Mouse (Mus musculus): Measurements from ENCODE around the gene Fam78b. TPM values are rescaled to one million over a fixed set of nuclear protein-coding genes. Genes with fewer than 3 reads are reported as not detected.

Gene Fam78b
- polyA plus RNA-seq, 1 experiment: 21.7 TPM

DNA sequence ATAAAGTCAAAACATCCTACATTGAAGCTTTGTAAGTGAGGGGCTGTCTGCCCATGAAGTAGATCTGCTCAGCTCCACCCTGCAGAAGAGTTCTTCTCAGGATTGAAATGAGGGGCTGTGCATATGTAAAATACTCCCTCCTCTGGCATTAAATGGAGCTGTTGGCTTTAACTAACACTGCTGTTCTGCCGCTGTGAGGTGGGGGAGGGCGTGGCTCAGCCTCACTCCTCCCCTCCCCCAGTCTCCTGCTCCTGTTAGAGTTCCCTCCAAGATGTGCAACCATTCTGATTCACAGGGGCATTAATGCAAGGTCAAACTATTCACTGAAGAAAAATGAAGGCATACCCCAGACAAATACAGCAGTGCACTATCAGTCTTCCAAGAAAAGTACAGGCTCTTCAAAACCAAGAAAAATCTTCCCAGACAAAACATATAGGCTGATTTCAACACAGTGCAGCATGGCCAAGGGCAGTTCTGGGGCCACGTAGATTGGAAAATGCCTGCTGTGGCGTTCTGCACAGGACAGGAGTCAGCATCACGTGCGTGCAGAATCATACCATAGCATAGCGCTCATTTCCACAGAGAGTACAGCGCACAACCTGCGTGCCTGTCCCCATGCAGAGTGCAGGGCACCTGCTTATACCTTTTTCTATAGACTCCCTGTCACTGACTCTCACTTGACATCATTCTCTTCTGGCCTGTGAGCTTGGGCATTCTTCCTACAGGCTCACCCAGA lies 58.5 kb downstream of the Fam78b start:
- TF ChIP-seq CTCF (IDR thresholded peaks at IDR 0.05; ENCODE audit: extremely low read depth, insufficient read depth, low read length) (no peak), POLR2A (IDR thresholded peaks at IDR 0.05; ENCODE audit: extremely low read depth, insufficient read depth, low read length) (no peak)
- Histone ChIP-seq H3K27ac (ENCODE audit: insufficient read depth, low read length) (no peak overlapping the region), H3K4me3 (ENCODE audit: insufficient read depth, low read length) (no peak overlapping the region), H3K4me1 (ENCODE audit: control insufficient read depth, insufficient read depth, low read length) (peaks cover 6% of the 10 kb centered on the region; the same call in 1 of the 2 replicates)

DNA sequence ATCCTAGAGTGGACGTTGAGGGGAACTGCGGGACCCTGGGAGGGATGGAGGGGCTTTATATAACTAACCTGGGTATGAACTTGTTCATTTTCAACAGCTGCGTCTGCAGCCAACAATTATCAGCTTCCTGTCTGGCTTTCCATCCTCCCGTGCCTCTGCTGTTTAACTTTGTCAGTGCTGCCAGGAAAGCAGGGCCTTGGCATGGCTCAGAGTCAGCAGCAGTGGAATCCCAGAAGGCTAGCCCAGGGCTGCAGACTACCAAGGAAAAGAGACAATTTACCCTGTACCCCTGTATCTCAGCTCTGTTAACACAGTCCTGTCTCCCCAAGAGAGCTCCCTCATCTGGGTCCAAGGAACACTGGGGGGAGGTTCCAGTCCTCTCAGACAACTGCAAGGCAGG lies 62.8 kb downstream of the Fam78b start:
- no peak overlapping the region for H3K27ac ChIP-seq (ENCODE audit: insufficient read depth, low read length)
- TF ChIP-seq POLR2A (IDR thresholded peaks at IDR 0.05; ENCODE audit: extremely low read depth, insufficient read depth, low read length) (no peak), CTCF (IDR thresholded peaks at IDR 0.05; ENCODE audit: extremely low read depth, insufficient read depth, low read length) (no peak)
- no peak overlapping the region for H3K4me3 ChIP-seq (ENCODE audit: insufficient read depth, low read length)
- peaks cover 6% of the 10 kb centered on the region; the same call in 1 of the 2 replicates for H3K4me1 ChIP-seq (ENCODE audit: control insufficient read depth, insufficient read depth, low read length)

DNA sequence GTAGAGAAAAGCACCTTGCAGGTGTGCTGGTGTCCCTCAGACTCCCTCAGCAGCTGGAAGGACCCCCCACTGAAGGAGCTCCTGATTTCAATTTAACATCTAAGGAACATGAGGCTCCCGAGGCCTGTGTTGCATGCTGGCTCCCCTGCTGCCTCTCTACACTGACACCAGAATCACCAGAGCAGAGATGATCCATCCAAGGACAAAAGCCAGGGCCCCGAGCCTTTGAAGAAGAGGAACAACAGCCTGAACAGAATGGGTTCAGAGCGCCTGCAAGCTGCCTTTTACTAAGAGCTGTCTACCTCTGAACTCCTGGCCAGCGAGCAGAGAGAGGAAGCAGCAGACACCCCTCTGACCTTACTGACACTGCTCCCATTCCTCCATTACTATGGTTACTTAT lies 64.3 kb downstream of the Fam78b start:
- Histone ChIP-seq H3K27ac (ENCODE audit: insufficient read depth, low read length) (no peak overlapping the region), H3K4me3 (ENCODE audit: insufficient read depth, low read length) (no peak overlapping the region), H3K4me1 (ENCODE audit: control insufficient read depth, insufficient read depth, low read length) (peaks cover 11% of the 10 kb centered on the region; the same call in 1 of the 2 replicates)
- no peak for TF ChIP-seq POLR2A (IDR thresholded peaks at IDR 0.05; ENCODE audit: extremely low read depth, insufficient read depth, low read length)
- TF ChIP-seq CTCF (IDR thresholded peaks at IDR 0.05; ENCODE audit: extremely low read depth, insufficient read depth, low read length): no peak

DNA sequence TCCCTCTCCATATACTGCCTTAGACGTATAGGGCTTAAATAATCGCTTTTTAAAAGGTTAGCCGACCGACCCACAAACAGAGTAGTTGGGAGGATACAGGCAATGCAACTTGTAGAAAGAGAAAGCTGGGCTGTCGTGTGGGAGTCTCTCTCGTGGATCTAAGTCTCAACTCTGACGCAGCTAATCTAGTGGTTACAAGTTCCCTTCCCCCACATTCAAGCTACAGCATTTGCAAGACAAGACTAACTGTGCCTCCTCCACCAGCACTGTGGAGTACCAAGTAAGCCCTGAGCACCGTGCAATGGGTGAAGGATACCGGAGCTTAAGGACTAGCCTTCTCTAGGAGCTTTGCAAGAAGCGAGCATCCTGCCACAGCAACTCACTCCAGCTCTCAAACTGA lies 64.8 kb downstream of the Fam78b start:
- H3K4me3 ChIP-seq (ENCODE audit: insufficient read depth, low read length): no peak overlapping the region
- H3K27ac ChIP-seq (ENCODE audit: insufficient read depth, low read length): no peak overlapping the region
- peaks cover 11% of the 10 kb centered on the region; the same call in 1 of the 2 replicates for H3K4me1 ChIP-seq (ENCODE audit: control insufficient read depth, insufficient read depth, low read length)
- TF ChIP-seq CTCF (IDR thresholded peaks at IDR 0.05; ENCODE audit: extremely low read depth, insufficient read depth, low read length) (no peak), POLR2A (IDR thresholded peaks at IDR 0.05; ENCODE audit: extremely low read depth, insufficient read depth, low read length) (no peak)

DNA sequence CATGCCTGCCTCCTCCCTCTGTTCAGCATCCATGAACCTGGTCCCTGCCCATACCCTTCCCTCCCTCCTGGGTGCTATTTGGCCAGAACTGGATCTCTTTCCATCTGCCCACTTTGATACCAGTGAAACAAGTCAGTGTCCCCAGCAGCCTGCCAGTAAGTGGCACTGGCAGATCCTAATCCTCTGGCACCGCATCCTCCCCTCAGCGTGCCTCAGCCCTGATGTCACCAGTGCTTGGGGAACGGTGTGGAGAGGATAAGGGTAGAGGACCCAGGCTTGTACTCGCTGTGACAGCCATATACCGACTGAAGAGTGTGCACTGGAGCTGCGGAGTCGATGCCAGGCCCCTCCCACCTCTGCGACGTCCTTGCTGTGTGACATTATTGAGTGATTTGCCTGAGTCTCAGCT lies 65.7 kb downstream of the Fam78b start:
- Histone ChIP-seq H3K4me3 (ENCODE audit: insufficient read depth, low read length) (no peak overlapping the region), H3K27ac (ENCODE audit: insufficient read depth, low read length) (no peak overlapping the region), H3K4me1 (ENCODE audit: control insufficient read depth, insufficient read depth, low read length) (peaks cover 11% of the 10 kb centered on the region; the same call in 1 of the 2 replicates)
- no peak for TF ChIP-seq POLR2A (IDR thresholded peaks at IDR 0.05; ENCODE audit: extremely low read depth, insufficient read depth, low read length)
- TF ChIP-seq CTCF (IDR thresholded peaks at IDR 0.05; ENCODE audit: extremely low read depth, insufficient read depth, low read length): no peak

DNA sequence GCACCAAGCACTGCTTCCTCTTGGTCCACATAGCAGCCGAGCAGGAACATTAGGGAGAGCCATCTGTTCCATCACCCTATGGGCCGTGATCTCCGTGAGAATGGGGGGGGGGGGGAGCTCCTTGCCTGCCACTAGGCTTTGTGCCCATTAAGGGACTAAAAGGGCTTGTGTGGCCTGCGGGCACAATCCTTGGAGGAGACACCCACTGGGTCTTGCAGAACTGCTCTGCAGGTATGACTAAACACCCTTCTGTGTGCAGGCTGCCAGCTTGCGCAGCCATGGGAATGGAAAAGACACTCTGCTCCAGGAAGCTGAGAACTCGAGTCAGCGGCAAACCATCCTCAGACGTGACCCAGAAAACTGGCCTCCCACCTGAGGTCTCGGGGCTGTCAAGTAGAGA lies 68.5 kb downstream of the Fam78b start:
- TF ChIP-seq POLR2A (IDR thresholded peaks at IDR 0.05; ENCODE audit: extremely low read depth, insufficient read depth, low read length): no peak
- no peak for TF ChIP-seq CTCF (IDR thresholded peaks at IDR 0.05; ENCODE audit: extremely low read depth, insufficient read depth, low read length)
- Histone ChIP-seq H3K4me3 (ENCODE audit: insufficient read depth, low read length) (no peak overlapping the region), H3K27ac (ENCODE audit: insufficient read depth, low read length) (no peak overlapping the region), H3K4me1 (ENCODE audit: control insufficient read depth, insufficient read depth, low read length) (peaks cover 9% of the 10 kb centered on the region; the same call in 1 of the 2 replicates)

DNA sequence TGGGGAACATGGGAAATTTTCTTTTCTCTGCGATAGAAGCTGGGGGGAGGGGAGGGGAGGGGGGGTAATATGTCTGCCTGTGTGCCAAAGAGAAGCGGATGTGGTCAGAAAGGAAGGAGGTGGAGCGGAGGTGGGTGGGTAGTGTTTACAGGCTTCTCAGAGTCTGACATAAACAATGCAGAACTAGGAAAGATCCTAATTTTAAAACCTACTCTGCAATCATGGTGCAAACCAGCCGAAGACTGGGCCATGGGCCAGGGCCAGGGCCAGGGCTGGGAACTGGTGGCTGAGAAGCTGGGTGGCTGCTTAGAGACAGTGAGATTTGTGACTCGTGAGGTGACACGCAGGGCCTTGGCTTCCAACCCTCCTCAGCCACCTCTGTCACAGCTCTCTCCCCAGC lies 69.1 kb downstream of the Fam78b start:
- Histone ChIP-seq H3K4me3 (ENCODE audit: insufficient read depth, low read length) (no peak overlapping the region), H3K4me1 (ENCODE audit: control insufficient read depth, insufficient read depth, low read length) (peaks cover 9% of the 10 kb centered on the region; the same call in 1 of the 2 replicates), H3K27ac (ENCODE audit: insufficient read depth, low read length) (no peak overlapping the region)
- TF ChIP-seq POLR2A (IDR thresholded peaks at IDR 0.05; ENCODE audit: extremely low read depth, insufficient read depth, low read length) (no peak), CTCF (IDR thresholded peaks at IDR 0.05; ENCODE audit: extremely low read depth, insufficient read depth, low read length) (no peak)

DNA sequence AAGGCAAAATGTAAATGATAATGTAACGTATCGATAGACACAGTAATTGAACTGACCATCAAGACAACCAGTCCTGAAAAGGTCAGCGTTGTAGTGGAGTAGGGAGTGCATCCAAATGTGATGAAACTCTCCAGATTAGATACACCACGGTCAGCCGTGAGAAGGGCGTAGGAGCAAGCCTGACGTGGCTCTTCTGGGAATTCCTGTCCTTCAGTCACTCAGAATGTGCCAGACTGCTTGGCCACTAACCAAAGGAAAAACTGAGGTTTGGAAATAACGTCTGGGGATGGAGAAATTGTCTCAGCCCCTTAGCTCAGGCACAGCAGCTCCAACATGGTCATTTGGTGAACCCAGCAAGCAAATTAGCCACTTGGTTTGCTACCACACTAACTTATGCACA lies 74.5 kb downstream of the Fam78b start:
- TF ChIP-seq POLR2A (IDR thresholded peaks at IDR 0.05; ENCODE audit: extremely low read depth, insufficient read depth, low read length): no peak
- TF ChIP-seq CTCF (IDR thresholded peaks at IDR 0.05; ENCODE audit: extremely low read depth, insufficient read depth, low read length): no peak
- H3K4me3 ChIP-seq (ENCODE audit: insufficient read depth, low read length): no peak overlapping the region
- H3K27ac ChIP-seq (ENCODE audit: insufficient read depth, low read length): no peak overlapping the region
- no peaks in the 10 kb centered on the region for H3K4me1 ChIP-seq (ENCODE audit: control insufficient read depth, insufficient read depth, low read length)

DNA sequence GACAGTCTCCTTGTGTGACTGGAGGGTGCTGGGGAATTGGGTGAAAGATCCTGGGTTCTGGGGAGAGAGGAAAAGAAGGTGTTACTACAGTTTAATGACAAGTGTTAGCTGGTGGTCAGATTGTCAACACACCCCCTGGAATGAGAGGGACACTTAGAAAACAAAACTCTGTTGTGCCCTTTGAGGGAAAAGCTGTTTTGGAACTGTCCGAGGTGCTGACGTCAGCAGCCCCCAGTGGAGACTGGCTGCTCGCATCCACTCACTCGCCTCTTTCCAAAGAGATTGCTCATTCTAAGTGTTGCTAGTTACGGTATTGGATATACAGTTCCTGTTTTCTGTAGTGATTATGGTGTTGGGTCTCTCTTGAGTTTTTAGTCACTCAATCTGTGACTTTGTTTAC lies 78.3 kb downstream of the Fam78b start:
- Histone ChIP-seq H3K27ac (ENCODE audit: insufficient read depth, low read length) (no peak overlapping the region), H3K4me1 (ENCODE audit: control insufficient read depth, insufficient read depth, low read length) (peaks cover 2% of the 10 kb centered on the region; the same call in 1 of the 2 replicates), H3K4me3 (ENCODE audit: insufficient read depth, low read length) (no peak overlapping the region)
- TF ChIP-seq CTCF (IDR thresholded peaks at IDR 0.05; ENCODE audit: extremely low read depth, insufficient read depth, low read length) (no peak), POLR2A (IDR thresholded peaks at IDR 0.05; ENCODE audit: extremely low read depth, insufficient read depth, low read length) (no peak)

DNA sequence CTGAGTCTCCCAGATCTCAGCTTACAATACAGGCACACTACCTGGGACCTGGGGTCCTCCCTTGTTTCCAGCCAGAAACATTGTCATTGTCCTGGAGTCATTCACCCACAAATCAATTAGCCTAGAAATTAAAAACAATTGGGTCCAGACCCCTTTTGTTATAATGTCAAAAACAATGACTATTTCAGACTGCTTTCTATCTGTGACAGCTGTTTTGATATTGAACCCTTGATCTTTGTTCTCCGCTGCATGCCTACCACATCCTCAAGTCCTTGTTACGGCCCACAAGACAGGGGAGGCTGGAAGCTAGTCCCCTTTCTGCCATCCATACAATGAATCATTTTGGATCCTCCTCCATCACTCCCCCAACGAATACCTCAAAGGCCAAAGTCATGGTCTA lies 80.7 kb downstream of the Fam78b start:
- TF ChIP-seq POLR2A (IDR thresholded peaks at IDR 0.05; ENCODE audit: extremely low read depth, insufficient read depth, low read length): no peak
- TF ChIP-seq CTCF (IDR thresholded peaks at IDR 0.05; ENCODE audit: extremely low read depth, insufficient read depth, low read length): no peak
- H3K4me3 ChIP-seq (ENCODE audit: insufficient read depth, low read length): no peak overlapping the region
- no peak overlapping the region for H3K27ac ChIP-seq (ENCODE audit: insufficient read depth, low read length)
- peaks cover 5% of the 10 kb centered on the region; the same call in 1 of the 2 replicates for H3K4me1 ChIP-seq (ENCODE audit: control insufficient read depth, insufficient read depth, low read length)
